Mouse (Mus musculus): ENCODE data around the gene Zmym1. TPM values are rescaled to one million over a fixed set of nuclear protein-coding genes. Genes with fewer than 3 reads are reported as not detected.
A peak's percentile ranks its signal among the peaks of the same experiment; 100 is the strongest.
"Not testable (repeated sequence)": the region's sequence is repeated elsewhere in the genome, so short reads cannot be mapped to it uniquely, and the experiment has no call there.

Zmym1 gene
- 1 to 10 TPM; 6.4 to 8.5 TPM for total RNA-seq (2021)
- long read RNA-seq, experiment 1, partial matches to known transcripts = 2 of 11 reads
- long read RNA-seq, experiment 1, other reads (novel, unspliced or antisense) = 5 of 11 reads
- long read RNA-seq, experiment 2, transcript Zmym1-203 (8 exons, 3,852 nt) = major isoform, 5 of 7 reads
- long read RNA-seq, experiment 2, partial matches to known transcripts = 1 of 7 reads
- long read RNA-seq, experiment 2, other reads (novel, unspliced or antisense) = 1 of 7 reads

- peak; percentile 95 for DNase-seq
Measured at GRCm38 (mm10) chr4:127060585-127061290, at the start of gene Zmym1. Gene Zmym1, minus strand, starts transcription at chr4:127061152.

GRCm38 (mm10) chr4:127110570-127110969 lies 49.6 kb upstream of the Zmym1 start:
- no peak for DNase-seq

- no peak for DNase-seq
Measured at GRCm38 (mm10) chr4:127107566-127107965, 46.6 kb upstream of the Zmym1 start.

DNA sequence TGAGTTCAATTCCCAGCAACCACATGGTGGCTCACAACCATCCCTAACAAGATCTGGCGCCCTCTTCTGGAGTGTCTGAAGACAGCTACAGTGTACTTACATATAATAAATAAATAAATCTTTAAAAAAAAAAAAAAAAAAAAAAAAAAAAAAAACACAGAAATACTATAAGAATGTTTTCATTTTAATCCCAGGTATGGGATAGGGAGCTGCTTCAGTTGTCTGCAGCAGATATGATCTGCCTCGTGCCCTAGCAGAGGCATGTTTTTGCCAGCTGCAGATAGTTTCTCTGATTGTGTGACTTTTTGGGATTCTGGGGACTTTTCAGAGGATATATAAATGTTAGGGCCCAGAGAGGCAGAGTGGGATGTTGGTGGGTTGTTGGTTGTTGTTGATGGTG lies 38.6 kb upstream of the Zmym1 start:
- DNase-seq = not testable (repeated sequence)

- DNase-seq = no peak
Measured at GRCm38 (mm10) chr4:127095090-127095489, 34.1 kb upstream of the Zmym1 start.

DNA sequence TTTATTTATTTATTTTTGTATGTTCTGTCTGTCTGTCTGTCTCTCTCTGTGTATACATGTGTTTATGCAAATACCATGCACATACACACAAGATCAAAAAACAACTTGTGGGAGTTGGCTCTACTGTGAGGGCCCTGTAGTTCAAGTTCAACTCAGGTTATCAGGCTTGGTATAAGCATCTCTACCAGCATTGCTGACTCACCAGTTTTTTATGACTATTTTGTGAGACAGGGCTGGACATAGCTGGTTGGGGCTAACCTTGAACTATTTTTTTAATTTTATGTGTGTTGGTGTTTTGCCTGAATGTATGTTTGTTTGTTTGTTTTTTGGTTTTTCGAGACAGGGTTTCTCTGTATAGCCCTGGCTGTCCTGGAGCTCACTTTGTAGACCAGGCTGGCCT lies 30.2 kb upstream of the Zmym1 start:
- DNase-seq = no peak

GRCm38 (mm10) chr4:127085761-127086160 lies 24.8 kb upstream of the Zmym1 start:
- DNase-seq = no peak

DNA sequence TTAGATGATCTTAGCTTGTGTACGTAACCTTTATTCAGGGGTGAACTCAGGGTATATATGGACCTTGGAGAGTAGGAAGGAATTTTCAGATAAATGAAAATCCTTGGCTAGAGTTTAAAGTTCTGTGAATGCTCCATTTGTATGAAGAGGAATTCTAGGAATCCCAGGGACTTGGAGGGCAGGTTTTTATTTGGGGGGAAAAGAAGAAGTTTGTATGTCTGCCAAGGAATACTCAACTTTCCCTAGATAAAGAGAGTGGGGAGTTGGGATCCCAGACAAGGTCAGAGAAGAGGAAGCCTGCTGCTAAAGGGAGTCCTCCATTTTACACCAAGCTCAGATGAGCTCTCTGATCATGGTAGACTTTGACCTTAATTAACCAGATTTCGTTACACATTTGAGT lies 22.2 kb upstream of the Zmym1 start:
- DNase-seq = no peak

GRCm38 (mm10) chr4:127080806-127081205 lies 19.9 kb upstream of the Zmym1 start:
- no peak for DNase-seq

DNA sequence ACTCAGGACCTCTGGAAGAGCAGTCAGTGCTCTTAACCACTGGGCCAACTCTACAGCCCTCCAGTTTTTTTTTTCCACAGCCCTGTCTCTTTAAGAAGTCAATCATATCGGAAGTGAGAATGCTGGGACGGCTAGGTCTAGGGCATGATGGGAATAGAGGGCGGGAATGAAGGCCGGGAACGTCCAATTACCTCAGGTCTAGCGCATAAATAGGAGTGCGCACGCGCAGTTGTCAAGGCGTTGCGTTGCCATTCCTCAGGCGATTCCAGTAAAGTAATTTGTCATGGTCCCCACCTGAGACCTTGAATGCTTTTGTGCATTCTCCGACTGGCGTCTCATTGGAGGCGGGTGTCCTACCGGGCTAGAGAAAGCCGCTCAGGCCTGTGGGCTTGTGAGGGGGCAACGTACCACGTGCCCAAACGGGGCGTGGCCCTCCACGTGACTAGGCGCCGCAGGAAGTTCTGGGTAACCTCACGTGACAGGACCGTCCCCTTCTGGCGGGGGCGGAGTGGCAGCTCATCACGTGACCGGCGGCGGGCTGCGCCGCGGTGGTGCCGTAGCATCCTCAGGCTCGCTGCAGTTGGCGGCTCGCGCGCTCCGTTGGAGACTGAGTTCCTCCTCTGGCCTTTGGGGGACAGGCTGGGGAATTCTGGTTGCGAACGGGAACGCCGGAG lies 16.1 kb upstream of the Zmym1 start, which contains the start of gene Zmym6:
TSS of gene Zmym6 (plus strand) at position 509 of the 674 bp plus-strand sequence.
- peak; percentile 96 for DNase-seq

DNA sequence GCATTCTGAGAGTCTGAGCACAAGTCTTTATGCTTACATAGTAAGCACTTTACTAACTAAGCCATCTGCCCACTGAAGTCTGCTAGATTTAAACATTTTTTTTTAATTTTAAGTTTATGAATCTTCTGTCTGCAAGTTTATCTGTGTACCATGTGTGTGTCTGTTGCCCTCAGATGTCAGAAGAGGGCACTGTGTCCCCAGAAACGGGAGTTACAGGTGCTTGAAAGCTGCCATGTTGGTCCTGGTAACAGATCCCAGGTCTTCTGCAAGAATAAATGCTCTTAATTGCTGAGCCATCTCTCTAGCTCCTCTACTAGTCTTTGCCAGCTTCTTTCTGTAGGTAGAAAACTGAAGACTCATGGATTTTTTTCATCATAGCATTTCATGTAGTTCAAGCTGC lies 14.0 kb upstream of the Zmym1 start:
- no peak for DNase-seq

- no peak for DNase-seq
Measured at GRCm38 (mm10) chr4:127064051-127064450, 3.1 kb upstream of the Zmym1 start.

DNA sequence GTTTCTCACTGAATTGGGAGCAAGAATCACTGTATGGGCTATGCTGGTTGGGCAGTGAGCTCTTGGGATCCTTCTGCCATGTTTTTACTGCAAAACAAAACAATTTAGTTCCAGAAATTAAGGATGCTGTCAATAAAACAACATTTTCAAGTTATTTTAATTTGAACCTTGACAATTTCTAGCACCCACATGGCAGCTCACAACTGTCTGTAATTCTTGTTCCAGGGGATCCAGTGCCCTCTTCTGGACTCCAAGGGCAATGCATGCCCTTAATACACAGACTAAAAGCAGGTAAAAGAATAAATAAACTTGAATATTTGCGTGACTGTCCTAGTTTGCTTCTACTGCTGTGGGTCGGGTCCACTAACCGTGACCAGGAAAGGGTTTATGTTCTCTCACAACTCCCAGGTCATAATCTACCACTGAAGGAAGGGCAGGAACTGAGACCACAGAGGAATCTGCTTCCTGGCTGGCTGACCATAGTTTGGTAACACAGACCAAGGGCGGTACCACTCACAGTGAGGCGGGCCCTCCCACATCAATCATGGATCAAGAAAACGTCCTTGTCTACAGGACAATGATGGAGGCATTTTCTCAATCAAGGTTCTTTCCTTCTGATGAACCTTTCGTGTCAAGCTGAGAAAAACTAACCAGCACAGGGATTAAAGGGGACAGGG lies 6.3 kb downstream of the Zmym1 start:
- DNase-seq = no peak

- no peak for DNase-seq
Measured at GRCm38 (mm10) chr4:127053071-127053470, 7.9 kb downstream of the Zmym1 start.

GRCm38 (mm10) chr4:127051121-127051520 lies 9.8 kb downstream of the Zmym1 start:
- DNase-seq = no peak

DNA sequence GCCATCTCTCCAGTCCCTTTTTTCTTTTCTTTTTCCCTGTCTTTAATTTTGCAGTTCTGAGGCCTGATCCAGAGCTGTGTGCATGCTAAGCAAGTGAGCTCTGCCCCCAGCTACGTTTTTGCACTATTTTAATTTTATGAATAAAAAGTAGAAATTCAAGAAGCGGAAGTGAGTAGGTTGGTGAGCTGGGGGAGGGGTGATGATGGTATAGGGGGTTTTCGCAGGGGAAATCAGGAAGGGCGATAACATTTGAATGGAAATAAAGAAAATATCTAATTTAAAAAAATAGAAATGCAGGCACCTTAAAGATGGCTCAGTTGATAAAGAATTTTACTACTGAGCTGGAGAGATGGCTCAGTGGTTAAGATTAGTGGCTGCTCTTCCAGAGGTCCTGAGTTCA lies 17.4 kb downstream of the Zmym1 start:
- no peak for DNase-seq

GRCm38 (mm10) chr4:127039871-127040483 lies 21.0 kb downstream of the Zmym1 start:
- no peak for DNase-seq

GRCm38 (mm10) chr4:127038828-127039349 lies 22.1 kb downstream of the Zmym1 start:
- no peak for DNase-seq

DNA sequence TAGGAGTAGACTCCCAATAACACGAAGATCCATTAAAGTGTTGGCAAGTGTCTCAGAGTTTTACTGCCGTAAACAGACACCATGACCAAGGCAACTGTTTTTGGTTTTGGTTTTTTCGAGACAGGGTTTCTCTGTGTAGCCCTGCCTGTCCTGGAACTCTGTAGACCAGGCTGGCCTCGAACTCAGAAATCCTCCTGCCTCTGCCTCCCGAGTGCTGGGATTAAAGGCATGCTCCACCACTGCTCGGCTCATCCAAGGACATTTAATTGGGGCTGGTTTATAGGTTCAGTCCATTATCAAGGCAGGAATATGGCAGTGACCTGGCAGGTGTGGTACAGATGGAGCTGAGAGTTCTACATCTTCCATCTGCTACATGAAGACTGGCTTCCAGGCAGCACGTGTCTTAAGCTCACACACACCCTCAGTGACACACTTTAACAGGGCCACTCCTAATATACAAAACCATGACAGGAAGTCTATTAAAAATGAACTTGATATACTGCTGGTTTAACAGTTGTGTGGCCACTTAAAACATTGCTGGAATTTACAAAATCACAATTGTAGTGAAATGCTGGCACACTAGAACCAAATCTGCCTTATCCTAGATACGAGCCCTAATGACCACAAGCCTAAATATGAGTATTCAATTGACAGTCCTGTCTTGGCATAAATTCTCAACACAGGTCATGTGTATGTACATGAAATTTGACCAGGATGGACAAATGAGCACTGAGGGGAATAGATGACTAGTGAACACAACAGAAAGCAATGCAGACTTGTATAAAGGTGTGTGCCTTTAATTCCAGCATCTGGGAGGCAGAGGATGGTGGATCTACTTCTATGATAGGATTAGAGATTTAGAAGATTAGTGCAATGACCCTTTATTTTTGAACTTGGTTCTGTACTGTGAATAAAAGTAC lies 22.8 kb downstream of the Zmym1 start:
- DNase-seq = no peak

DNA sequence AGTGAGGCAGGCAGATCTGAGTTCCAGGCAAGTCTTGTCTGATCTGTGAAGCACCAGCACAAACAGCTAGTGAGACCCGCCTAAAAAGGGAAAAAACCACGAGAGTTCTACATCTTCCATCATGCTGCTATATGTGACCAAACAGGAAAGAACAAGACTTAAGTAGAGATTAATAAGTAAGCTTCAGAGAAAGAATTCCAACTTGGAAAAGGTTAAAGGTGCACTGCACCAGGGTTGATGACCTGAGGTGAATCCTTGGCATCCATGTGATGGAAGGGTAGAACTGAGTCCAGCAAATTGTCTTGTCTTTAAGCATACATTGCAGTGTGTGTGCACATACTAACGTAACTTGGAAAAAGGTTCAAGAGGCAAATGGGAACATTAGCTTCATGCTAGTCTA lies 23.8 kb downstream of the Zmym1 start:
- no peak for DNase-seq
